ENCODE assay signal across 12 mouse cellular contexts in genomic region chr14:21441772-21442533, GRCm38 (mm10). TPM values are rescaled to one million over a fixed set of nuclear protein-coding genes. Genes with fewer than 3 reads are reported as not detected.
DNase-seq lines count a peak whose midpoint lies in the region; ATAC-seq lines count a peak whose summit lies in the region.
"Had no signal": no experiment of that assay in that cellular context is flagged by ENCODE, and none has a peak within 500 bp of the region (broad histone marks: within the 10 kb centered on the region; RNA-seq: fewer than 3 reads in every experiment).

No protein-coding gene starts in this region.

- H3K27ac ChIP-seq in hindbrain, embryonic 10.5 days = no peak overlapping the region
- no peak overlapping the region for H3K27ac ChIP-seq in hindbrain, embryonic 16.5 days (ENCODE audit: low read depth, low read length)
- H3K27ac ChIP-seq: hindbrain, embryonic 13.5 days; liver, embryonic 13.5 days had no signal

- H3K9me3 ChIP-seq in hindbrain, embryonic 10.5 days = no peaks in the 10 kb centered on the region
- H3K9me3 ChIP-seq in hindbrain, embryonic 16.5 days (ENCODE audit: control insufficient read depth, low read length) = no peaks in the 10 kb centered on the region
- H3K9me3 ChIP-seq: hindbrain, embryonic 13.5 days; liver, embryonic 13.5 days had no signal

- no peak overlapping the region for H3K9ac ChIP-seq in hindbrain, embryonic 16.5 days (ENCODE audit: low read depth, low read length)
- H3K9ac ChIP-seq: hindbrain, embryonic 13.5 days; liver, embryonic 13.5 days had no signal

- 73% methylated on average over 10 of the region's 10 CpGs for WGBS in hindbrain, embryonic 10.5 days
- WGBS in hindbrain, embryonic 16.5 days = 75% methylated on average over 10 of the region's 10 CpGs

- peak; percentile 21 for DNase-seq in hindbrain, embryonic 10.5 days (ENCODE audit: low spot score)
- DNase-seq in embryo, embryonic 10 days (ENCODE audit: low spot score) = peak; percentile 71
- DNase-seq in forelimb bud, embryonic 11.5 days (ENCODE audit: low read depth, low spot score) = peak; percentile 72
- DNase-seq in kidney, postnatal 10 days = peak; percentile 15
- DNase-seq in right cerebral cortex, adult 18-20 months = no peak
- DNase-seq in thymus, postnatal 14 days = no peak
- DNase-seq: cerebellum, adult 9-11 months; liver, embryonic 13.5 days had no signal

- no peak overlapping the region for H3K4me3 ChIP-seq in hindbrain, embryonic 10.5 days
- H3K4me3 ChIP-seq in hindbrain, embryonic 16.5 days (ENCODE audit: low read length) = no peak overlapping the region
- H3K4me3 ChIP-seq: hindbrain, embryonic 13.5 days; liver, embryonic 13.5 days had no signal

- no peak for ATAC-seq in hindbrain, embryonic 16.5 days
- ATAC-seq in frontal cortex, adult (ENCODE audit: low TSS enrichment) = no peak
- ATAC-seq: activated CD4-positive, CD25-positive, alpha-beta regulatory T cell, adult 4 months had no signal

- H3K4me2 ChIP-seq in hindbrain, embryonic 16.5 days (ENCODE audit: low read length) = no peak overlapping the region
- H3K4me2 ChIP-seq: hindbrain, embryonic 13.5 days; liver, embryonic 13.5 days had no signal

- peaks cover 12% of the 10 kb centered on the region for H3K4me1 ChIP-seq in hindbrain, embryonic 10.5 days (replicated peaks)
- no peaks in the 10 kb centered on the region for H3K4me1 ChIP-seq in hindbrain, embryonic 16.5 days (ENCODE audit: control insufficient read depth, insufficient read depth, low read depth, low read length)
- H3K4me1 ChIP-seq: liver, embryonic 13.5 days had no signal

- H3K27me3 ChIP-seq in hindbrain, embryonic 10.5 days (ENCODE audit: insufficient read depth, poor library complexity, severe bottlenecking) = no peaks in the 10 kb centered on the region
- no peaks in the 10 kb centered on the region for H3K27me3 ChIP-seq in hindbrain, embryonic 16.5 days (replicated peaks; ENCODE audit: control insufficient read depth, insufficient read depth, low read length)
- H3K27me3 ChIP-seq: hindbrain, embryonic 13.5 days; liver, embryonic 13.5 days had no signal

- H3K36me3 ChIP-seq in hindbrain, embryonic 10.5 days = no peaks in the 10 kb centered on the region; the same call in 1 of the 2 replicates
- H3K36me3 ChIP-seq in hindbrain, embryonic 16.5 days (ENCODE audit: control insufficient read depth, insufficient read depth, low read length) = no peaks in the 10 kb centered on the region
- H3K36me3 ChIP-seq: hindbrain, embryonic 13.5 days had no signal

RNA-seq across cellular contexts. Expression of gene Kat6b, which starts 39.3 kb away (rescaled TPM):
- 9.6 and 13.3 TPM in 2 replicates for polyA plus RNA-seq in hindbrain, embryonic 10.5 days (2016; fragmentation: Nextera tagmentation; extraction: Ambion mirVana)
- polyA plus RNA-seq in hindbrain, embryonic 16.5 days (2015; fragmentation: Nextera tagmentation; extraction: Ambion mirVana) = 14.2 and 16.0 TPM in 2 replicates

Comparison
In these comparisons a context has a peak if more than half of its experiments do, and no peak if none do; other contexts are left out.
1. DNase-seq: peak in hindbrain, embryonic 10.5 days (single experiment), embryo, embryonic 10 days (single experiment), forelimb bud, embryonic 11.5 days (single experiment) and kidney, postnatal 10 days (single experiment); none in right cerebral cortex, adult 18-20 months (single experiment) and thymus, postnatal 14 days (single experiment).